Mouse (Mus musculus) forebrain, postnatal 0 days (tissue): ENCODE measurements around the gene Frmd4a. TPM values are rescaled to one million over a fixed set of nuclear protein-coding genes. Genes with fewer than 3 reads are reported as not detected.
A peak's percentile ranks its signal among the peaks of the same experiment; 100 is the strongest.

Experiments
- ATAC-seq: fragments of 200-750 bp; cut with Nextera tagmentation; 2 replicates; pipeline ENCODE4 v1.8.0; 2017; ENCODE audit warnings: mild to moderate bottlenecking, moderate library complexity
- DNase-seq: peaks from one replicate; pipeline ENCODE4 v3.0.0-alpha.2; 2015
- H3K27ac ChIP-seq: fragments of 300-500 bp; sonication (generic); 2 replicates; pipeline ENCODE4 v1.5.1; 2014; ENCODE audit warnings: low read depth, mild to moderate bottlenecking, antibody characterized with exemption, low read length, moderate library complexity, mixed read lengths
- H3K27me3 ChIP-seq: fragments of 300-500 bp; sonication (generic); 2 replicates; pipeline ENCODE4 v1.6.1; 2014; ENCODE audit warnings: mild to moderate bottlenecking, low read length, mixed read lengths; ENCODE audit not compliant: insufficient read depth
- H3K36me3 ChIP-seq: fragments of 300-500 bp; sonication (generic); 2 replicates; pipeline ENCODE4 v1.6.1; 2014; ENCODE audit warnings: mild to moderate bottlenecking, moderate library complexity; ENCODE audit not compliant: insufficient read depth
- H3K4me1 ChIP-seq: fragments of 300-500 bp; sonication (generic); 2 replicates; pipeline ENCODE4 v1.6.1; 2014; ENCODE audit warnings: antibody characterized with exemption; ENCODE audit not compliant: insufficient read depth
- H3K4me2 ChIP-seq: fragments of 300-500 bp; sonication (generic); 2 replicates; pipeline ENCODE4 v1.6.1; 2014; ENCODE audit warnings: low read depth, mild to moderate bottlenecking, moderate library complexity
- H3K4me3 ChIP-seq: fragments of 300-500 bp; sonication (generic); 2 replicates; pipeline ENCODE4 v1.5.1; 2014; ENCODE audit warnings: low read depth, low read length, mixed read lengths
- H3K9ac ChIP-seq: fragments of 300-500 bp; sonication (generic); 2 replicates; pipeline ENCODE4 v1.6.1; 2014; ENCODE audit warnings: mild to moderate bottlenecking
- H3K9me3 ChIP-seq: fragments of 300-500 bp; sonication (generic); 2 replicates; pipeline ENCODE4 v1.6.1; 2016; ENCODE audit warnings: low read length
- CTCF ChIP-seq: sonication (generic); IDR thresholded peaks from 2 replicates; pipeline ENCODE4 v1.5.1; 2016; ENCODE audit warnings: antibody characterized with exemption, control low read depth, low read depth
- WGBS: fragments of 180-500 bp; shearing (Covaris S2); extraction: QIAGEN DNeasy Blood & Tissue Kit; methylation state at CpG from one replicate; pipeline ENCODE4 v1.1.7; 2014; 5-methylcytosine and 5-hydroxymethylcytosine counted together
- polyA plus RNA-seq: library from polyadenylated mRNA; unstranded; fragments of >200 nt; fragmentation: Nextera tagmentation; extraction: Ambion mirVana; gene quantifications from 2 replicates; pipeline ENCODE4 v1.2.1, GENCODE M21; 2015
- total RNA-seq: library from RNA; depleted of rRNA; stranded (reverse); fragments of >200 nt; gene quantifications from 2 replicates; pipeline ENCODE4 v1.2.3, GENCODE M21; 2014

Frmd4a gene
- total and polyA plus RNA-seq, 2 experiments from 2014 or later: 43.8 to 74.5 TPM

DNA sequence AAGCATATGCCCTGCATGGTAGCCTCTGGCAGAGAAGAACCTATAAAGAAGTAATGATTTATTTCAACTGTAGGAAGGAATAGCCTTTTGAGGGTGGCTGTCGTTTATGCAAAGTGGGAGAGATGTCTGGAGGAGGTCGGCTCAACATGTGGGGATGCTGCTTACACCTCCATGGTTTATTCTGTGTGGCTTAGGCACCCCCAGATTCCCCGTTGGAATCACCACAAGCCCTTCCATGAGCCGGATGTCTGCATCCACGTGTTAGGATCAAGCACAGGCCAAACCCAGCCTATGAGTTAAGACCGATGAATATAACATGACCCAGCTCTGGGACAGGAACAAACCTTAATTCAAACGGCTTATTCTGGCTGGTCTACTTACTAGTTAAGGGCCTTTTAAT lies 284.2 kb downstream of the Frmd4a start:
- peak overlapping the region; percentile 57 for H3K27ac ChIP-seq
- no peaks in the 10 kb centered on the region for H3K27me3 ChIP-seq
- H3K9ac ChIP-seq: no peak overlapping the region
- 52% methylated on average over 7 of the region's 7 CpGs for WGBS
- no peaks in the 10 kb centered on the region for H3K36me3 ChIP-seq
- peaks cover 16% of the 10 kb centered on the region for H3K4me1 ChIP-seq
- peak overlapping the region; percentile 21 for H3K4me2 ChIP-seq
- no peak overlapping the region for H3K4me3 ChIP-seq
- ATAC-seq (no peak), DNase-seq (no peak)
- no peaks in the 10 kb centered on the region for H3K9me3 ChIP-seq
- TF ChIP-seq CTCF: no peak

DNA sequence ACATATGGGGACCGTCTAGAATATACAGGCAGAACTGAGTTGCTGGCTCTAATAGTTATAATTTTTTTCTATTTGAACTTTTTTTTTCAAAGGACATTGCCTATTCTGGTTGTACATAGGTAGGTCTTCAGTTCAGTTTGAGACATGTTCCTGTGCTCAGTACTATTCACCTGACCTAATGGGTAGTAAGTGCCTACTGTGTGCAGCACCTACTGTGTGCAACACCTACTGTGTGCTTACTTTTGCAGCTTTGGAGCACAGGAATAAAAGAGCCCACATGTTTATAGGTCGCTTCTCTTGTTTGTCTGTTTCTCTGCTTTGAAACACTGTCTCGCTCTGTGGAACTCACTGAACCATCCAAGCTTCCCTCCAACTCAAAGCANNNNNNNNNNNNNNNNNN lies 284.6 kb downstream of the Frmd4a start:
- DNase-seq (no peak), ATAC-seq (no peak)
- TF ChIP-seq CTCF: no peak
- Histone ChIP-seq H3K4me2 (no peak overlapping the region), H3K4me1 (peaks cover 18% of the 10 kb centered on the region), H3K9ac (no peak overlapping the region), H3K36me3 (no peaks in the 10 kb centered on the region), H3K4me3 (no peak overlapping the region), H3K9me3 (no peaks in the 10 kb centered on the region), H3K27ac (no peak overlapping the region), H3K27me3 (no peaks in the 10 kb centered on the region)
- WGBS: 80% methylated on average over 3 of the region's 3 CpGs

DNA sequence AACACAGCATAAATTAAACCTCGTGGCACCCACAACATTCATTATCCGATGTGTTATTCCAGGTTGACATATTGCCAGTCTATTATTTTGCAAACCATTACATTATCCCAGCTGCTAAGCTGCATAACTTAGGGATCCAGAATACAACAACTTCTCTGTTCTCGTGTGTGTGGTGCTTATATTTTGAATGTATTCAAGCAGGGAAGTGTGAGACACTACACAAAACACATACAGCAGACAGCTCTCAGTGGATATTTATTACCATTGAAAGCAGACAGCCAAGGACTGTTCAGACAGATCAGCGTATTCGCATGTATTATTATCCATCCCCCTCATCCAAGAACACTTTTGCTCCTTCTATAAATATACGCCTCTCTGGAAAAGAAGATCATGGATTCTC lies 289.6 kb downstream of the Frmd4a start:
- Histone ChIP-seq H3K36me3 (no peaks in the 10 kb centered on the region), H3K4me3 (no peak overlapping the region), H3K4me1 (peaks cover 9% of the 10 kb centered on the region), H3K4me2 (no peak overlapping the region), H3K9ac (no peak overlapping the region), H3K27ac (peak overlapping the region; percentile 55), H3K9me3 (no peaks in the 10 kb centered on the region), H3K27me3 (no peaks in the 10 kb centered on the region)
- peak; percentile 89 for ATAC-seq
- TF ChIP-seq CTCF: no peak
- 21% methylated on average over 6 of the region's 6 CpGs for WGBS
- peak; percentile 61 for DNase-seq

DNA sequence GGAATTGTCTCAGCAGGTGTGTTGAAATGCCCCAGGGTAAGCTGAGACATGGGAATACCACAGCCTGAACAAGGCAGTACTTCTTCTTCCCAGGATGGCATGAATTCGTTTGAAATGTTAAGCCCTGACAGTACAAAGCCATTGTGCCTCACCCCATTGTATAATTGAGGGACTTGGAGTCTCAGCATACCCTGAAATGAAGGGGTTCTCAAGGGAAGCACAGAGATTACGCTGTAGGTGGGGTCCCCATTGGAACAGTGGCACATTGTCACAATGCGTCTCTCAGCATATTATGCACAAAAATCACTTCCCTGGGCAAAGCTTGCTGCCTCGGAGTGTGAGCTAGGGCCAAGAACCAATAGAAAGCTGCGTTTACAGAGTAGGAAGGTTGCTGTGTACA lies 297.0 kb downstream of the Frmd4a start:
- Histone ChIP-seq H3K4me3 (no peak overlapping the region), H3K9ac (no peak overlapping the region), H3K36me3 (no peaks in the 10 kb centered on the region), H3K4me1 (no peaks in the 10 kb centered on the region), H3K27me3 (no peaks in the 10 kb centered on the region), H3K27ac (no peak overlapping the region), H3K4me2 (no peak overlapping the region), H3K9me3 (no peaks in the 10 kb centered on the region)
- ATAC-seq: peak; percentile 16; the same call in 1 of the 2 replicates
- WGBS: 44% methylated on average over 5 of the region's 5 CpGs
- TF ChIP-seq CTCF: no peak
- DNase-seq: no peak

DNA sequence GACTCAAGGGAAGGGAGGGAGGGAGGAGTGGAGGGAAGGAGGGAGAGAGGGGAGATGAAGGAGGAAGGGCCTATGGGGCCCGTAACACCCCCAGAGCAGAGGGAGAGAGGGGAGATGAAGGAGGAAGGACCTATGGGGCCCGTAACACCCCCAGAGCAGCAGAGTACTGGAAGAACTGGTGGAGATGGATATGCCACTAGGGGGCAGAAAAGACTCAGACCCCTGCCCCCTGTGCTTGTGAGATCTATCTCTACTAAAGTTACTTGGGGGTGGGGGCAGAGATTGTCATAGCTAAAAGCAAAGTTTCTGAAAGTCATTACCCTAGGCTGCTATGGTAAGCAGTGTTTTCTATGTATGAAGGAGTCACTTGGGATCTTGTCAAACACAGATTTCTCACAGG lies 299.1 kb downstream of the Frmd4a start:
- no peak for ATAC-seq
- 63% methylated on average over 2 of the region's 2 CpGs for WGBS
- H3K27ac ChIP-seq: no peak overlapping the region
- no peak for DNase-seq
- peak; percentile 44 for TF ChIP-seq CTCF
- no peaks in the 10 kb centered on the region for H3K4me1 ChIP-seq
- no peaks in the 10 kb centered on the region for H3K27me3 ChIP-seq
- no peak overlapping the region for H3K4me2 ChIP-seq
- H3K36me3 ChIP-seq: no peaks in the 10 kb centered on the region
- no peak overlapping the region for H3K4me3 ChIP-seq
- no peak overlapping the region for H3K9ac ChIP-seq
- H3K9me3 ChIP-seq: no peaks in the 10 kb centered on the region

DNA sequence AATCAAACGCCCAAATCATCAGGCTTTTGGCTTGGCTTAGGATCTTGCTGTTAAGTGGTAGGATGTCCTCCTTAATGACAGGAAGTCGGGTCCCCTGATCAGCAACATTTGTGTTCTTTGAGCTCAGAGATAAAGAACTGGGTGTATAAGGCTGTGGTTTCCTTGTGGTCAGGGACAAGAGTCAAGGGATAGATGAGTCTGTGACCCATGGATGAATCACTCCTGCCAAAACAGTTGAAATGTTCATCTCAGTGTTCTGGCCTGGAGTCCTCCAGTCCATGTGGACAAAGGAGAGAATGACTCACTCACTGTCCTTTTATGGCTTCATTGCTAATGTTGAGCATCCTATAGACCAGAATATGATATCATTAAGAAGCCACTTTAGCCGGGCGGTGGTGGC lies 300.6 kb downstream of the Frmd4a start:
- DNase-seq (no peak), ATAC-seq (no peak)
- Histone ChIP-seq H3K27ac (no peak overlapping the region), H3K27me3 (no peaks in the 10 kb centered on the region), H3K4me3 (no peak overlapping the region), H3K9me3 (no peaks in the 10 kb centered on the region), H3K36me3 (no peaks in the 10 kb centered on the region), H3K4me2 (no peak overlapping the region), H3K4me1 (no peaks in the 10 kb centered on the region), H3K9ac (no peak overlapping the region)
- 78% methylated on average over 4 of the region's 4 CpGs for WGBS
- TF ChIP-seq CTCF: no peak

DNA sequence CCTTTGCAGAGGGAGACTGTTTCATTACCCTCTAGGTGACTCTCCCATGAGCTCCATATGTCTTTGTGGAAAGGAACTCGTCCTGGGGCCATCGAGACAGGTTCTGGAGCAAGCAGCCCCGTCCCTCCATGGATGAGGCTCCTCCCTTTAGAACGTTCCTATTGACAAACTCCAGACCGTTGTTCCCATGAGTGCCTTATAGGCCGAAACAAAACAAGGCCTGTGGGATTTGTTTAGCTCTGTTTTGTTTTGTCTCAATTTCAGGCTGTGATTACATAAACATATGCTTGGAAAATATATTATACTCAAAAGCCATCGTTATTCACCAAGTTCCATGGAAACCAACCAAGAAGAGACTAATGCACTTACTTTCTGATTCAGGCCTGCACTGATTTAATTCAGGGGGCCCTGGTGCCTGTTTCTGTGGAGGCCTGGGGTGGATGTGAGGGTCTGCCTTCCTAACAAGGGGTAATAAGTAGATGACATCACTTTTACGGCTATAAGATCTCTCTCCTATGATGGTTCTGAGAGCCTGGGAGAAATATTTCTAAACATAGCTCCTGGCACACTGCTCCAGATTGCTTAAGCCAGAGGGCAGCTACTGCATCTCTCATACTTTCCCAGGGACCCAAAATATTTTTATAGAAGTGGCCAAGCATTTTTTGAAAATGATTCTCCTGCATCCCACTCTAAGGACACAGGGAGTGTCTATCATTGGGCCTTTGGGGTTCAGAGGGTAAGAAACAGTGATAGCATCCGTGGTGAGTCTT lies 308.9 kb downstream of the Frmd4a start:
- Histone ChIP-seq H3K36me3 (no peaks in the 10 kb centered on the region), H3K4me3 (no peak overlapping the region), H3K4me2 (no peak overlapping the region), H3K9ac (no peak overlapping the region), H3K27ac (no peak overlapping the region), H3K27me3 (no peaks in the 10 kb centered on the region), H3K4me1 (0 out of 2 replicates have a peak, but pooled peaks cover 3% of the 10 kb centered on the region), H3K9me3 (no peaks in the 10 kb centered on the region)
- TF ChIP-seq CTCF: no peak
- ATAC-seq (no peak), DNase-seq (no peak)
- WGBS: 45% methylated on average over 9 of the region's 9 CpGs
